Mouse (Mus musculus) retina, postnatal 7 days (tissue): ENCODE measurements around the gene Grip2.

Experiments used
- DNase-seq: peaks from one replicate; pipeline ENCODE4 v3.0.0-alpha.2; 2012; ENCODE audit warnings: low read depth, low spot score

The Grip2 gene

GRCm38 (mm10) chr6:91796064-91796463, 31.0 kb downstream of the Grip2 start:
- DNase-seq: no peak

- DNase-seq: no peak
These were observed 31.4 kb downstream of the Grip2 start for GRCm38 (mm10) chr6:91795640-91796039.

GRCm38 (mm10) chr6:91788311-91788798, 38.7 kb downstream of the Grip2 start:
- no peak for DNase-seq

- DNase-seq: no peak
These were observed 42.0 kb downstream of the Grip2 start for GRCm38 (mm10) chr6:91785018-91785417.

GRCm38 (mm10) chr6:91779206-91779605, 47.8 kb downstream of the Grip2 start:
- no peak for DNase-seq

- DNase-seq: peak; percentile 38
These were observed 50.5 kb downstream of the Grip2 start for GRCm38 (mm10) chr6:91776543-91776942.

- DNase-seq: no peak
These were observed 53.1 kb downstream of the Grip2 start for GRCm38 (mm10) chr6:91773951-91774350.

- no peak for DNase-seq
These were observed 59.5 kb downstream of the Grip2 start for GRCm38 (mm10) chr6:91767550-91767949.

GRCm38 (mm10) chr6:91762051-91762742, 64.9 kb downstream of the Grip2 start:
- DNase-seq: no peak

- no peak for DNase-seq
These were observed 72.2 kb downstream of the Grip2 start for GRCm38 (mm10) chr6:91754845-91755244.

- DNase-seq: no peak
These were observed 73.0 kb downstream of the Grip2 start for GRCm38 (mm10) chr6:91754098-91754497.

- no peak for DNase-seq
These were observed 74.2 kb downstream of the Grip2 start for GRCm38 (mm10) chr6:91752884-91753283.

GRCm38 (mm10) chr6:91750976-91751375, 76.1 kb downstream of the Grip2 start:
- DNase-seq: no peak

GRCm38 (mm10) chr6:91746776-91747175, 80.3 kb downstream of the Grip2 start:
- DNase-seq: no peak

GRCm38 (mm10) chr6:91745947-91746582, 81.0 kb downstream of the Grip2 start:
- no peak for DNase-seq

GRCm38 (mm10) chr6:91745246-91745645, 81.8 kb downstream of the Grip2 start:
- DNase-seq: no peak

- no peak for DNase-seq
These were observed 83.2 kb downstream of the Grip2 start for GRCm38 (mm10) chr6:91743886-91744285.

- DNase-seq: no peak
These were observed 84.1 kb downstream of the Grip2 start for GRCm38 (mm10) chr6:91742995-91743394.

- no peak for DNase-seq
These were observed 84.6 kb downstream of the Grip2 start for GRCm38 (mm10) chr6:91742466-91742865.

GRCm38 (mm10) chr6:91741046-91741445, 86.0 kb downstream of the Grip2 start:
- peak; percentile 48 for DNase-seq

- DNase-seq: no peak
These were observed 89.0 kb downstream of the Grip2 start for GRCm38 (mm10) chr6:91738058-91738457.

- no peak for DNase-seq
These were observed 89.6 kb downstream of the Grip2 start for GRCm38 (mm10) chr6:91737451-91737850.

- no peak for DNase-seq
These were observed 90.6 kb downstream of the Grip2 start for GRCm38 (mm10) chr6:91736471-91736870.
